Mouse (Mus musculus): ENCODE measurements around the gene Chd8. TPM values are rescaled to one million over a fixed set of nuclear protein-coding genes. Genes with fewer than 3 reads are reported as not detected.

The Chd8 gene
- polyA plus RNA-seq, 1 experiment, result 15.3 TPM

DNA sequence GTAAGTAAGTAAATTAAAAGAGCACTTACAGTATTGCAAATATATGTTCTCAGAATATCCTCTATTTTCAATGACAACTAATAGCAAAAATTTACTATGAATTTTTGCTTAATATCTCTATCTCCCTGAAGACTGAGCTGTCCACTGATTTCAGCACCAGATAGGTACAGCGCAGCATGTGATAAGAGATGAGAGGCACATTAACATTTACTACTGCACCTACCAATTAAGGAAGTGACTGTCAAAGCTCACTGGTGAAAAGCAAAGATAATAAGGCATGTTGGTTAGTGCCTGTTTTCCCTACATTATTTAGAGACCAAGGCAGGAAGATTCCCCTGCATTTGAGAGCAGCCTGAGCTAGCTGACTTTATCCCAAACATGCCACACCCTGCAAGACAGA is 21.4 kb downstream of the Chd8 start:
- TF ChIP-seq GATA1 (IDR thresholded peaks at IDR 0.05; ENCODE audit: low read length), result peak; percentile 16

DNA sequence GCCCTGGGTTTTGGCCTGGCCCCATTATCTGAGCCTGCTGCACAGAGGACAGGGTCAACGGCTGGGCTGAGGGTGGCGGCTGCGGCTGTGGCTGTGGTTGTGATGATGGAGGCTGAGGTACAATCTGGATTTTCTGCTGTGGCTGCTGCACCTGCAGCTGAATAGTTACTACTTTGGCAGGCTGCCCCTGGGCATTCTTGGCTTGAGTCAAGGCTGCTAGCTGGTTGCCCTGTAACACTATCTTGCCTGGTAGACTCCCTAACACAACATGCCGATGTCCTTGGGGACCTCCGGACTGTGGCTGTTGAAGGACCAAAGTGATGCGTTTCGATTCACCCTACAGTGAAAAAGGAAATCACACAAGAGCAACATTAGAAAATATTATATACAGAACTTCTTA is 22.4 kb downstream of the Chd8 start:
- no peak for TF ChIP-seq GATA1 (IDR thresholded peaks at IDR 0.05; ENCODE audit: low read length)

DNA sequence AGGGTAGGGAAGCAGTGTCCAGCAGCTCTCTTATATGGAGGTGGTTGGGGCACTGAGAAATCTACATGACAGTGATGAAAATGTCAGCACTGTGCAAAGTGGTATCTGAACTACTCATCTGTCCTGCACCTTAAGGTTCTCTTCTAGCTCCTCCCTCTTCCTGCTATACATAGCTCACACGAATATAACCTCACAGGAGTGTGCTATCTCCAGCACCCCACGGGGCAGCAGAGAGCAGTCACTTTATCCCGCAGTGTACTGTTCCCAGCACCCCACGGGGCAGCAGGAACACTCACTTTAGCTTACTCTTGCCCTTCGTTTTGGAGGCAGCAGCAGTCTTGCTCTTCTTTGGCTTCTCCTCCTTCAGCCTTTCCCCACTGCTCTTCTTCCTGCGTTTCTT is 25.3 kb downstream of the Chd8 start:
- no peak for TF ChIP-seq GATA1 (IDR thresholded peaks at IDR 0.05; ENCODE audit: low read length)

DNA sequence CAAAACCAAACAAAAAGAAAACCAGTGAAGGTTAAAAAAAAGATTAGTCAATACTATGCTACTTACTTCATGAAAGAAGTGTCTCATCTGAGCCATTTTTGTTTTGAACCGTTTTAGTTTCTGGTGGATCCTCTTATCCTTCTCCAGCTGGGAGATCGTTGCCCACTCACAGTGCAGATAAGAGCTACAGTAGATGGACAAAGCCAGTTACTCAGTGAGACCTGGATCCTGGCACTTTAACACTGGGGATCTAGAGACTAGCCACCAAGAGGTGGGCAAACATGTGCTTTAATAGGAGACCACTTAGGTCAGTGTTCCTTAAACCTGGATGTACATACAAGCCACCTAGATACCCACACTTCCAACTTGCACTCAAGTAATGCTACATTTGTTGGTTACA is 31.6 kb downstream of the Chd8 start:
- no peak for TF ChIP-seq GATA1 (IDR thresholded peaks at IDR 0.05; ENCODE audit: low read length)

DNA sequence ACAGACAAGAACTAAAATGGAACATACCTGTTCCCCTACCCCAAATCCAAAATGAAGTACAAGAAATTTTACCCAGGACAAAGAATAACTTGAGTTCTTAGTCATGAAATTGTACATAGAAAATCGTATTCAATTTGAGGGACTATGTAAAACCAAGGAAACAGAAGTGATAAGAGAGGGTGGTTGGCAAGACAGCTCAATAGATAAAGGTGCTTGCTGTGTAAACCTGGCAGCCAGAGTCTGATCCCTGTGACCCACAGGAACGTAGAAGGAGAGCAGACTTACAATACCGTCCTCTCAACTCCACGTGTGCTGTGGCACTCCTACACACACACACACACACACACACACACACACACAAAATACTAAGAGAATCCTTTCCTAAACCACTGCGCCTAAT is 40.3 kb downstream of the Chd8 start:
- TF ChIP-seq GATA1 (IDR thresholded peaks at IDR 0.05; ENCODE audit: low read length), result no peak

DNA sequence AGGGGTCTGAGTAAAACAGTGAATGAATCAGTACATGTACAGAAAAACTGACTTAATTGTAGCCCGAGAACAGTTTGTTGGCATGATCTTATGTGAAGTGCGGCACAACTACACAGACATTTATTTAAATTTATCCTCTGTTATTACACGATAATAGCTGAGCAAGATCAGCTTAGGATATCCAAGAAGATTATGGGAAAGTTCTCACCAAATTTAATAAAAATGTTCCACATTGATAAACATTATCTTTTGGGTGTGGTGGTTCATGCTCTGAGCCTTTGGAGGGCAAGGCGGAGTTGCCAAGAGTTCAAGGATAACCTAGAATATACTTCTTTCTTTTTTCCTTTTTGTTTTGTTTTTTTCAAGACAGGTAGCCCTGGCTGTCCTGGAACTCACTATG is 58.2 kb downstream of the Chd8 start:
- no peak for TF ChIP-seq GATA1 (IDR thresholded peaks at IDR 0.05; ENCODE audit: low read length)

DNA sequence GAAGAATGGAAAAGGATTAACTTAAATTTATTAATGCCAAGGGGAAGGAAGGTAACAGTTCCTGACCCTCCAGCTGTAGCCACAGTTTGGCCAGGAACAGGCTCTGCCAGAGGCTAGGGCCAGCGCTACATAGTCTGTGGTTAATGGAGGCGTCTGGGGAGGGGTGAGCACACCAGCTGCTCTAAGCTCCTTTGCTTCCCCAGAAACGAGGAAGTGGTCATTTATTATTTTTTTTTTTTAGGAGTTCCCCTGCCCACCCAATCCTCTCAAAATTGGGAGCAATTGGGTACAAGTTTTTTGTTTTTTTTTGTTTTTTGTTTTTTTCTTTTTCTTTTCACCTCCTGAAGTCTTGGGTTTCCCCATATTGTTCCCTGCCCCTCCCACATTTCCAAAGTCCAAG is 59.4 kb downstream of the Chd8 start:
- no peak for TF ChIP-seq GATA1 (IDR thresholded peaks at IDR 0.05; ENCODE audit: low read length)

DNA sequence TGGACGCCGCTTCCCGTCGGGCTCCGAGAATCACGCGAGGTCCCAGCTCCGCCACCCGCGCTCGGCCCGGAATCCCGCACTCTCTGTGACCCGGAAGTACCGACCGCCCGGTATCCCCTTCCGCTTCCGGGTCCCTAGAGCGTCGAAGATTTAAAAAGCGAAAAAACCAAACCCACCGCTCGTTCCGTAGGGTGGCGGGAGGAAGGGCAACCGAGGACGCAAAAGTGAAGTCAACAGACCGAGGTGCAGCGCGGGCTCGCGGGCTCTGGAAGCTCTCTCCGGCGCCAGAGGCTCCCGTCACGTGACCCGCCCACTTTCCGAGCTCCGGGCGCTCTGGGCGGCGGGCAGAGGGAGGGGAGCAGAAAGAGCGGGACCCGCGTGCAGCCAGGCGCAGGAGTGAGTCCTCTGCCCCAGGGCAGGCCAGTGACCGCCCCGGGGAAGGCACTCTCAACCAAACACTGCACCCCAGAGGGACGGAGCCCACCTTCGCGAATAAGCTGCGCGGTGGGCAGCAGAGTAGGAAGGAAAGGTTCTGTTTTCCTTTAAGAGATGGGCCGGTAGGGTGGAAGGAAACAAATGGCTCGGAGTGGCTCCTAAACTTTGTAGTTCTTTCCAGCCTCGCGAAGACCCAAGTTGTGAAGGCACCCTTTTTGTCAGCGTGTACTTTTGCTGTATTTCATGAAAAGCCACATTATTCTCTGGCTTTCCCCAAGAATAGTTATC is 60.3 kb downstream of the Chd8 start, which contains the start of gene Supt16:
Gene Supt16 (minus strand): TSS at position 261 of the 723 bp plus-strand sequence.
- no peak for TF ChIP-seq GATA1 (IDR thresholded peaks at IDR 0.05; ENCODE audit: low read length)

DNA sequence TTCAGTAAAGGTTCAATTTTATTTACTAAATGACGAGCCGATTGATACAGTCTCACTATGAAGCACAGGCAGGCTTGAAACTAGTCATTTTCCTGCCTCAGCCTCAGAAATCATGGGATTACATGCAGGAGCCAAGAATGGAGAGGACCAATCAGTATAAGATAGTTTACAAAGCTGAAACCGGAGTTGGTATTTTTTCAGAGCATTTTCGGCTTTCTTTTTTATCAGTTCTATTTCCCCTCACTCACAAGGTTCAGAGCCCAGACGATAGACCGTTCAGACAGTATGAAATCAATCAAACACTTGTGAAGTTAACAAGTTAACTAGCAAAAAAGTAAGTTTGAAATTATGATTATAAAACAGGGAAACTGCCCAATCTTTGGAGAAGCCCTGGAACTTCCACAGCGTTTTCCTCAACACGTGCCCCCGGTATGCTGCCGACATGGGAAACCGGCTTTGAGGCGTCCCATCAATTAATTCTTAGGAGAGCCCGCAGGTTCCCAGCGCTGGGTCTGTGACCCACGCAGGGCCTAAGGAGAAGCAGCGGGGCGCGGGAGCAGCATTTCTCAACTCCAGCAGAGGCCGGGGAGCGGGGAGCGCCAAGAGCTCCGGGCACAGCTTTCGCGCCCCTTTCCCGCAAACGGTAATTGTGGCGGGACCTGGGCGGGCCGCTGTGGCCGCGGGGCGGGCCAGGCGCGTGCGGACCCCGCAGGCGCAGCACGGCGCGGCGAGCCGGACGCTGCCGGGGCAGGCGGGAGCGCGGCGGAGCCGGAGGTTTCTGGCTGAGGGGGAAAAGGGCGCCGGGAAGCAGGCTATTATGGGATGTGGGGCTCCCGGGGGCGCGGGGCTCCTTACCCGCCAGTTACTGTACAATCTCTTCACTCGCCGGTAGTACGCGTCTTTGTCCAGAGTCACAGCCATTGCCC is 61.1 kb downstream of the Chd8 start:
- no peak for TF ChIP-seq GATA1 (IDR thresholded peaks at IDR 0.05; ENCODE audit: low read length)

DNA sequence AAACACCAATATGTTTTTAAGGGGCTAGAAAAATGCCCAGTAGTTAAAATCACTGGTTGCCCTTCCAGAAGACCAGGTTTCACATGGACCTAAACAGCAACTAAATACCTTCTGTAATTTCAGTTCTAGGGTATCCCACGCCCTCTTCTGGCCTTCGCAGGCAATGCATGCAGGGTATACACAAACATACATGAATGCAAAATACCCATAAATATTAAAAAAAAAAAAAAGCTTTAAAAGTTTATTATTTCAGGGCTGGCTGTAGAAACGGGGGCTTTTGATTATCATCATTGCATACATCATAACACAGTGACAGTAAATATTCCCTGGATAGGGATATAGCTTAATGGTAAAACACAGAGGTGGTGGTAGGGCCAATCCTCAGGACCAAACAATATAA is 61.9 kb downstream of the Chd8 start:
- no peak for TF ChIP-seq GATA1 (IDR thresholded peaks at IDR 0.05; ENCODE audit: low read length)

DNA sequence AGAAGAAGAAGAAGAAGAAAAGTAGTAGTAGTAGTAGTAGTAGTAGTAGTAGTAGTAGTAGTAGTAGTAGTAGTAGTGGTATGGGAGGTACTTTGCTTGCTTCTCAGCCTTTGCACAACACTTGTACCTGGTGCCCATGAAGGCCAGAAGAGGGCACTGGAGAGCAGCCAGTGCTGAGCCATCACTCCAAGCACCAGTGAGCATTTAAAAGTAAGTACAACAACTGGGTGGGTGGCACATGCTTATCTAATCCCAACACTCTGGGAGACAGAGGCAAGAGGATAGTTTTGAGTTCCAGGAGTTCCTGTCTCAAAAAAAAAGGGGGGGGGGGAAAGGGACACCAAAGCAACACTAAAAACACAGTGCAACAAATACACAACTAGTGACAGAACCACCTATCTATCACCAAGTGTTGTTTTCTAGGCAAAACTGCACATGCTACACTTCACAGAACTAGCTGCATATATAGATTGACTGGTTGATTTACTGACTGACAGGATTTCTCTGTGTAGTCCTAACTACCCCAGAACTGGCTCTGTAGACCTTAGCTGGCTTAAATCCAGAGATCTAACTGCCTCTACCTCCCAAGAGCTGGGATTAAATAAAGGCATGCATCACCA is 66.7 kb downstream of the Chd8 start:
- peak; percentile 7 for TF ChIP-seq GATA1 (IDR thresholded peaks at IDR 0.05; ENCODE audit: low read length)

DNA sequence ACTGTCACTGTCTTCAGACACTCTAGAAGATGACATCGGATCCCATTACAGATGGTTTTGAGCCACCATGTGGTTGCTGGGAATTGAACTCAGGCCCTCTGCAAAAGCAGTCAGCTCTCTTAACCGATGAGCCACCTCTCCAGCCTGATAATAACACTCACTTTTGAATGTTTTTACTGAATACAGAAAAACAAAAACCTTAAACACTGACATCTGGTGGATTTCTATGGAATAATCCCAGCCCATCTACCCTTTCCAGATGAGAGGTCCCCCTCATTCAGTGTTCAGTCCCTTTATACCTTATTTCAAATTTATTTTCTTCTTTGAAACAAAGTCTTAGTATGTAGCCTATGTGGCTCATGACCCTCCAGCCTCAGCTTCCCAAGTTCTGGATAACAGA is 68.1 kb downstream of the Chd8 start:
- TF ChIP-seq GATA1 (IDR thresholded peaks at IDR 0.05; ENCODE audit: low read length), result no peak

DNA sequence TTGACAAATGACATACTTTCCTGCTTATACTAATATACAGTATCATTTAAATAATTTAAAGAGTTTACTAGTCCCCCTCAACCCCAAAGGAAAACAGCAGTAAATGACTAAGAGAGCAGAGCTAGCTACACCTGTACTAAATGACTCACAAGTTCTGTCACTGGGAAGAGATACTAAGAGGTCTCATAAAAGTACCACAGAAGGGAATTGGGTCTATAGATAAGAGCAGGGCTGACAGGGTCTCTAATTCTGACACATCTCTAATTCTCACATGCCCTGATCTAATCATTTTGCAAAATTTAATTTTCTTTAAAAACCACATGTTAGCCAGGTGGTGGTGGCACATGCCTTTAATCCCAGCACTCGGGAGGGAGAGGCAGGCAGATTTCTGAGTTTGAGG is 68.8 kb downstream of the Chd8 start:
- no peak for TF ChIP-seq GATA1 (IDR thresholded peaks at IDR 0.05; ENCODE audit: low read length)

DNA sequence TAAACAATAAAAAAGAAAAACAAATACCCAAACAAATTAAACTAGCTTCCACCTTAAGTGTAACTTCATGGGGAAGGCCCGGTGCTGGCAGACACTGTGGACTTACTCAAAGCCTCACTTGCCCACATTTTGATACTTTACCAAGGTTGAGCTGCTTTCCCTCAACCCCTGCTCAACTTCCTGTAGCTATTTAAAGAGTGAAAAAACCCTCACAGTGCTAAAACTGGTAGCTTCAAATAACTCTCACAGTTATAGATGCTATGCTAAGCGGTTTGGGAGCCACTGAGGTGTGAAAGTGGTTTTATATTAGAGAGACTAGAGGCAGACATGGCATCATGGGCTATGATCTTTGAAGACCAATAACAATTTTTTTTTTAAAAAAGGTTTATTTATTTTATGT is 91.0 kb downstream of the Chd8 start:
- no peak for TF ChIP-seq GATA1 (IDR thresholded peaks at IDR 0.05; ENCODE audit: low read length)

DNA sequence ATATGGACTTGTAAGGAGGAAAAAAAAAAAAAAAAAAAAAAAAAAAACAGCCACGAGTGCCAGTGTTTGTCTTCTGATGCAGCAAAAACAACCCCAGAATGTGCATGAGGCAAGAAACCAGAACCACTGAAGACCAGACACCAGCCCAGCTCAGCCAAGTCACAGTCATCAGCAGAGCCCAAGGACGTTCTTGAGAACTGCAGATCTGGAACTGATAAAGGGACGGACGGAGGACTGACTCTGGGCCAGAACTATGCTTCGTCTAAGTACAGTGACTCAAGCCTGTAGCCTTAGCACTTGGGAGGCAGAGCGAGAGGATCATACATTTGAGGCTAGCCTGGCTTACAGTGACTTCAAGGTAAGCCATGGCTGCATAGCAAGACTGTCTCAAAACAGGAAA is 96.7 kb downstream of the Chd8 start:
- TF ChIP-seq GATA1 (IDR thresholded peaks at IDR 0.05; ENCODE audit: low read length), result no peak

DNA sequence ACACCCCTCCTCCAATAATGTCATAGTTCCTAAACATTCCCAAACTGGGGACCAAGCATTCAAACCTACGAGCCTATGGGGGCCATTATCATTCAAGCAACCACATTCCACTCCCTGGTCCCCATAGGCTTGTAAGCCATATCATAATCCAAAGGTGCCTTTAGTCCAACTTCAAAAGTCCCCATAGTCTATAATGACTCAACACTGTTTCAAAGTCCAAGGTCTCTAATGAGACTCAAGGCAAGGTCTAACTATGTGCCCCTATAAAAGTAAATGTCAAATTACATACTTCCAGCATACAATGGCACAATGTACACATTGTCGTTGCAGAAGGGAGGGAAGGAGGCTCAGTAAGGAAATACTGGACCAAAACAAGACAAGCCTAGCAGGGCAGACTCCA is 102.6 kb downstream of the Chd8 start:
- no peak for TF ChIP-seq GATA1 (IDR thresholded peaks at IDR 0.05; ENCODE audit: low read length)

Measured in G1E-ER4 (cell line).